Mouse (Mus musculus) cerebellum, adult 11-12 months (tissue): ENCODE measurements around the gene Zdhhc5.
"Not testable (repeated sequence)": the region's sequence is repeated elsewhere in the genome, so short reads cannot be mapped to it uniquely, and the experiment has no call there.

Experiments
- DNase-seq: peaks from one replicate; pipeline ENCODE4 v3.0.0; 2022

Gene Zdhhc5

GRCm38 (mm10) chr2:84734351-84734864, 19.4 kb upstream of the Zdhhc5 start:
- peak; percentile 67 for DNase-seq

- DNase-seq: peak; percentile 89
Observed at GRCm38 (mm10) chr2:84733579-84734300, 18.8 kb upstream of the Zdhhc5 start, which contains the start of gene Ypel4. Gene Ypel4, plus strand, starts transcription at chr2:84734058.

- DNase-seq: no peak
Observed at GRCm38 (mm10) chr2:84732394-84732793, 17.4 kb upstream of the Zdhhc5 start.

GRCm38 (mm10) chr2:84731206-84731605, 16.2 kb upstream of the Zdhhc5 start:
- DNase-seq: no peak

- not testable (repeated sequence) for DNase-seq
Observed at GRCm38 (mm10) chr2:84728191-84728590, 13.2 kb upstream of the Zdhhc5 start.

GRCm38 (mm10) chr2:84727172-84727858, 12.3 kb upstream of the Zdhhc5 start, which contains the start of gene Clp1:
Gene Clp1, minus strand, starts transcription at chr2:84727350.
- DNase-seq: peak; percentile 94

- no peak for DNase-seq
Observed at GRCm38 (mm10) chr2:84726716-84727115, 11.7 kb upstream of the Zdhhc5 start.

GRCm38 (mm10) chr2:84725770-84726169, 10.8 kb upstream of the Zdhhc5 start:
- no peak for DNase-seq

- no peak for DNase-seq
Observed at GRCm38 (mm10) chr2:84723856-84724255, 8.9 kb upstream of the Zdhhc5 start.

- DNase-seq: no peak
Observed at GRCm38 (mm10) chr2:84721182-84721581, 6.2 kb upstream of the Zdhhc5 start.

- no peak for DNase-seq
Observed at GRCm38 (mm10) chr2:84720718-84721117, 5.7 kb upstream of the Zdhhc5 start.

GRCm38 (mm10) chr2:84717357-84717756, 2.4 kb upstream of the Zdhhc5 start:
- DNase-seq: no peak

- no peak for DNase-seq
Observed at GRCm38 (mm10) chr2:84716423-84717355, 1.7 kb upstream of the Zdhhc5 start.

GRCm38 (mm10) chr2:84715562-84716361, 782 bp upstream of the Zdhhc5 start:
- peak; percentile 94 for DNase-seq

GRCm38 (mm10) chr2:84714422-84714810, 564 bp downstream of the Zdhhc5 start:
- DNase-seq: no peak

GRCm38 (mm10) chr2:84711898-84712297, 3.1 kb downstream of the Zdhhc5 start:
- DNase-seq: no peak

- DNase-seq: no peak
Observed at GRCm38 (mm10) chr2:84707523-84707922, 7.5 kb downstream of the Zdhhc5 start.

- DNase-seq: no peak
Observed at GRCm38 (mm10) chr2:84705295-84705694, 9.7 kb downstream of the Zdhhc5 start.

GRCm38 (mm10) chr2:84704329-84704728, 10.7 kb downstream of the Zdhhc5 start:
- no peak for DNase-seq

GRCm38 (mm10) chr2:84703497-84703896, 11.5 kb downstream of the Zdhhc5 start:
- DNase-seq: no peak

GRCm38 (mm10) chr2:84695007-84695695, 19.8 kb downstream of the Zdhhc5 start:
- no peak for DNase-seq
